Mouse (Mus musculus) testis, adult 2 months (tissue): Measurements from ENCODE around the gene Nrbp1.

Experiments
- CTCF ChIP-seq: fragments of 200-500 bp; IDR thresholded peaks from 2 replicates; pipeline ENCODE4 v1.5.1; 2012; ENCODE audit warnings: low read depth, mild to moderate bottlenecking, inconsistent platforms, low read length, moderate library complexity; ENCODE audit not compliant: control insufficient read depth, insufficient read depth, insufficient replicate concordance
- POLR2A ChIP-seq: fragments of 200-500 bp; IDR thresholded peaks from 2 replicates; pipeline ENCODE4 v1.6.1; 2012; ENCODE audit warnings: low read depth, mild to moderate bottlenecking, inconsistent platforms, low read length, moderate library complexity; ENCODE audit not compliant: control insufficient read depth

GRCm38 (mm10) chr5:31252151-31252550 lies 11.5 kb downstream of the Nrbp1 start:
- TF ChIP-seq CTCF (no peak), POLR2A (no peak)
